Comparison of ENCODE assay signal across 11 mouse cellular contexts in the genomic region with DNA sequence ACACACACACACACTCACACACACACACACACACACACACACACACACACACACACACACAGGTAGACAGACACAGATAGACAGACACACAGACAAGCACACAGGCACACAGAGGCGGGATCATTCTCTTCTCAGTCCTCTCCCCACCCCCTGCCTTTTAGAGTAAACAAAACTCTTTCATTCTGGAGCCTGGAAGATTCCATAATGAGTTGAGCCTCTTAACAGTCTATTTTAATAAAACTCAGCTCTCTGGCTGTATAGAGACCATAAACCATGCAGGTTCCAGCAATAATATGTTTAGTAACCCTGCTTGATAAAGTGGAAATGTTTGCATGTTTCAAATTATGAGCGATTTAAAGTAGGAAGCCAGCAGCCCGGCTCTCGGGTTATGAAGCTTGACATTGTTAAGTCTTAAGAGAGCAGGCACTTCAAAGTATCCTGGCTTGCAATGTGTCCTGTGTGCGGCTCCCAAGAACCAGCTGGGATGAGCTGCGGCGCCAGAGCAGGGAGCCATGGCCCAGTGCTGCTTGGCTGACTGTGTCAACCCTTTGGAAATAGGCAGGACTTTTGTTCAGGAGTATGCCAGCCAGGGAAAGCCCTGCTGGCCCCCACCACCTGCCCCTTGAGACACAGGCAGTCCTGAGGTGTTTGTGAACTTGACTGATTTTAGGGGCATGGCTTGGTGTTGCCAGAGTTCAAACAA.
DNase-seq lines count a peak whose midpoint lies in the region; ATAC-seq lines count a peak whose summit lies in the region.
"Had no signal": no experiment of that assay in that cellular context is flagged by ENCODE, and none has a peak within 500 bp of the region (broad histone marks: within the 10 kb centered on the region; RNA-seq: fewer than 3 reads in every experiment).

No protein-coding gene starts in this region.

- DNase-seq in cerebellum, postnatal 10 days = peak; percentile 26 to 56
- no peak for DNase-seq in cerebellum, postnatal 25 days
- DNase-seq in kidney, postnatal 25 days = peak; percentile 6 to 55
- DNase-seq in gastrocnemius, postnatal 4 days (ENCODE audit: low spot score in 2 of 2) = no peak
- DNase-seq in adrenal gland, adult 8-10 months = no peak
- DNase-seq: cerebellum, adult 18-20 months had no signal

- H3K9me3 ChIP-seq in kidney, embryonic 14.5 days (ENCODE audit: control insufficient read depth, low read length) = no peaks in the 10 kb centered on the region
- H3K9me3 ChIP-seq in embryonic facial prominence, embryonic 12.5 days = no peaks in the 10 kb centered on the region
- 0 out of 2 replicates have a peak, but pooled peaks cover under 1% of the 10 kb centered on the region for H3K9me3 ChIP-seq in limb, embryonic 12.5 days
- H3K9me3 ChIP-seq: liver, embryonic 12.5 days; midbrain, embryonic 15.5 days had no signal

- no peak overlapping the region for H3K4me3 ChIP-seq in kidney, embryonic 14.5 days (ENCODE audit: low read length)
- H3K4me3 ChIP-seq in embryonic facial prominence, embryonic 12.5 days = no peak overlapping the region
- no peak overlapping the region for H3K4me3 ChIP-seq in limb, embryonic 12.5 days (replicated peaks)
- H3K4me3 ChIP-seq: liver, embryonic 12.5 days; midbrain, embryonic 15.5 days had no signal

- no peaks in the 10 kb centered on the region for H3K27me3 ChIP-seq in kidney, embryonic 14.5 days (ENCODE audit: control insufficient read depth, insufficient read depth, low read length)
- H3K27me3 ChIP-seq in embryonic facial prominence, embryonic 12.5 days = no peaks in the 10 kb centered on the region
- H3K27me3 ChIP-seq in limb, embryonic 12.5 days = peaks cover 14% of the 10 kb centered on the region; the same call in 1 of the 2 replicates
- H3K27me3 ChIP-seq: liver, embryonic 12.5 days; midbrain, embryonic 15.5 days had no signal

- H3K4me2 ChIP-seq in kidney, embryonic 14.5 days (replicated peaks; ENCODE audit: low read depth, low read length) = no peak overlapping the region
- no peak overlapping the region for H3K4me2 ChIP-seq in embryonic facial prominence, embryonic 12.5 days (replicated peaks)
- H3K4me2 ChIP-seq in limb, embryonic 12.5 days = peak overlapping the region; percentile 17; the same call in 1 of the 2 replicates
- H3K4me2 ChIP-seq: liver, embryonic 12.5 days; midbrain, embryonic 15.5 days had no signal

- 44% methylated on average over 7 of the region's 7 CpGs for whole genome bisulfite sequencing in kidney, embryonic 14.5 days
- 29% methylated on average over 7 of the region's 7 CpGs for WGBS in embryonic facial prominence, embryonic 12.5 days
- 21% methylated on average over 7 of the region's 7 CpGs for WGBS in limb, embryonic 12.5 days

- H3K4me1 ChIP-seq in kidney, embryonic 14.5 days (ENCODE audit: control insufficient read depth, insufficient read depth, low read length) = 0 out of 2 replicates have a peak, but pooled peaks cover 4% of the 10 kb centered on the region
- peaks cover 15% of the 10 kb centered on the region for H3K4me1 ChIP-seq in embryonic facial prominence, embryonic 12.5 days
- H3K4me1 ChIP-seq in limb, embryonic 12.5 days (replicated peaks) = peaks cover 23% of the 10 kb centered on the region
- H3K4me1 ChIP-seq: liver, embryonic 12.5 days; midbrain, embryonic 15.5 days had no signal

- no peak overlapping the region for H3K9ac ChIP-seq in kidney, embryonic 14.5 days (ENCODE audit: low read depth, low read length)
- H3K9ac ChIP-seq in embryonic facial prominence, embryonic 12.5 days = no peak overlapping the region
- no peak overlapping the region for H3K9ac ChIP-seq in limb, embryonic 12.5 days (replicated peaks)
- H3K9ac ChIP-seq: liver, embryonic 12.5 days; midbrain, embryonic 15.5 days had no signal

- no peak overlapping the region for H3K27ac ChIP-seq in kidney, embryonic 14.5 days (ENCODE audit: low read depth, low read length)
- peak overlapping the region; percentile 47; the same call in 1 of the 2 replicates for H3K27ac ChIP-seq in embryonic facial prominence, embryonic 12.5 days
- peak overlapping the region; percentile 81 for H3K27ac ChIP-seq in limb, embryonic 12.5 days
- H3K27ac ChIP-seq: liver, embryonic 12.5 days; midbrain, embryonic 15.5 days had no signal

- H3K36me3 ChIP-seq in kidney, embryonic 14.5 days (ENCODE audit: control insufficient read depth, insufficient read depth, low read length) = no peaks in the 10 kb centered on the region
- no peaks in the 10 kb centered on the region for H3K36me3 ChIP-seq in embryonic facial prominence, embryonic 12.5 days
- no peaks in the 10 kb centered on the region for H3K36me3 ChIP-seq in limb, embryonic 12.5 days
- H3K36me3 ChIP-seq: liver, embryonic 12.5 days; midbrain, embryonic 15.5 days had no signal

- no peak for ATAC-seq in kidney, embryonic 14.5 days (ENCODE audit: low FRiP score, low TSS enrichment)
- ATAC-seq in embryonic facial prominence, embryonic 12.5 days (ENCODE audit: insufficient number of reproducible peaks, insufficient read depth, low FRiP score, low TSS enrichment) = peak; percentile 60; the same call in 1 of the 2 replicates
- peak; percentile 52; the same call in 1 of the 2 replicates for ATAC-seq in limb, embryonic 12.5 days (ENCODE audit: insufficient number of reproducible peaks, insufficient read depth, low FRiP score, low TSS enrichment, low read depth)
- ATAC-seq: liver, embryonic 12.5 days; midbrain, embryonic 15.5 days had no signal

Comparison
In these comparisons a context has a peak if more than half of its experiments do, and no peak if none do; other contexts are left out.
1. DNase-seq: peak in cerebellum, postnatal 10 days (2 of 2) and kidney, postnatal 25 days (2 of 2); none in cerebellum, postnatal 25 days (0 of 2), gastrocnemius, postnatal 4 days (0 of 2) and adrenal gland, adult 8-10 months (single experiment).